Mouse (Mus musculus): ENCODE results near the gene Il11ra1. TPM values are rescaled to one million over a fixed set of nuclear protein-coding genes. Genes with fewer than 3 reads are reported as not detected.

Gene Il11ra1
- polyA plus RNA-seq, 1 experiment: 32.5 TPM

DNA sequence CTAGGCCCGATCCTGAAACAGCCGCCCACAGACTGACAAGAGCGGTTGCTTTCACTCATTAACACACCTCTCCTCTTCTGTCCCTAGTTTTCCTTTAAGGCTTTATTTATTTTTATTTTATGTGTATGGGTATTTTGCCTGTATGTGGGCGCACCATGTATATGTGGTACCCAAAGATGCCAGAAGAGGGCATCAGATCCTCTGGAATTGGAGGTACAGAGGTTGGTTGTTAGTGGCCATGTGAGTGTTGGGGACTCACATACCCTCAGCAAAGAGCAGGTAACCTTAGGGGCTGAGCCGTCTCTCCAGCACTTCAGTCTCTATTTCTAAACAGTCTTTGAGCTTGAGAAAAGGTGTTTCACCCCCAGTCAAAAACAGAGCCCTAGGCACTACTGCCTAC lies 15.8 kb downstream of the Il11ra1 start:
- peak; percentile 54; the same call in 1 of the 2 replicates for TF ChIP-seq CTCF (IDR thresholded peaks at IDR 0.05; ENCODE audit: borderline replicate concordance, extremely low read depth, insufficient read depth, insufficient read length)
- no peak for TF ChIP-seq POLR2A (IDR thresholded peaks at IDR 0.05; ENCODE audit: borderline replicate concordance, extremely low read depth, insufficient read depth, insufficient read length, poor library complexity, severe bottlenecking)
- peak; percentile 59 for DNase-seq (ENCODE audit: low read depth)

GRCm38 (mm10) chr4:41716834-41717233 lies 17.0 kb downstream of the Il11ra1 start:
- DNase-seq (ENCODE audit: low read depth): no peak
- TF ChIP-seq CTCF (IDR thresholded peaks at IDR 0.05; ENCODE audit: borderline replicate concordance, extremely low read depth, insufficient read depth, insufficient read length): no peak
- no peak for TF ChIP-seq POLR2A (IDR thresholded peaks at IDR 0.05; ENCODE audit: borderline replicate concordance, extremely low read depth, insufficient read depth, insufficient read length, poor library complexity, severe bottlenecking)

GRCm38 (mm10) chr4:41722918-41723351 lies 23.1 kb downstream of the Il11ra1 start, which contains the start of gene Dctn3:
TSS of gene Dctn3 (minus strand) at chr4:41723170.
- DNase-seq (ENCODE audit: low read depth): peak; percentile 99
- TF ChIP-seq CTCF (IDR thresholded peaks at IDR 0.05; ENCODE audit: borderline replicate concordance, extremely low read depth, insufficient read depth, insufficient read length): no peak
- TF ChIP-seq POLR2A (IDR thresholded peaks at IDR 0.05; ENCODE audit: borderline replicate concordance, extremely low read depth, insufficient read depth, insufficient read length, poor library complexity, severe bottlenecking): peak; percentile 62; the same call in 1 of the 2 replicates

DNA sequence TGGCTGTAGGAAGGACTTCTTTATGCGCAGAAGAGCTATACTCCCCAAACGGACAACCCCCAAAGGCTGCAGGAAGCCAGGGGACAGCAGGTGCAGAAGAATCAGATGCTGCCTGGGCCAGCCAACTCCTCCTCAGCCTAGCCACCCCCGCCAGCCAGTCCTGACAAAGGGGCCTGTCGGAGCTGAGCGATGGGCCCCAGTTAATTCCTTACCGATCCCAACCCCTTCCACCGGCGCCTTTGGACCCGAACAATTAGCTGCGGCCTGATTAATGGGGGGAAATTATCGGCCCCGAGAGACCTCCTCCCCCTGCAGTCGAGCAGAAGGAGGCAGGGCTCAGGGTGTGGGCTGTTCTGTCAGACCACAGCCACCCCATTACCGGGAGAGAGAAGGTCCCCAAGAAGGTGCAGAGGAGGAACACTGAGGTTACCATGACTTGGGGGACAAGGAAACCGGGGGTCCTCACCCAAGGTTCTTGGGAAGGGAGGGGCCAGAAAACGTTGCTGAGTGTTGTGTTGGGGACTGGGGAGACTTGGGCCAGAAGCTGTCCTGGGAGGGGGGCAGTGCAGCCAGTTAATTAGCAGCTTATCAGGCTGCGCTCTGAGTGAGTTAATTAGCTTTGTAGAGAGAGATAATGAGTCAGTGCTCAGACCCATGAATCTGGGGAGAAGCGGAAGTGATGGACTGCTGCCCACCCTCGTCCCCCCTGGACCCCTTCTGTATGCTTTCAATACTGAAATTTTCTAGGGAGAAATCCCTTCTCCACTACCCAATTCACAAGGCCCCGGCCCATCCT lies 27.2 kb downstream of the Il11ra1 start:
- TF ChIP-seq CTCF (IDR thresholded peaks at IDR 0.05; ENCODE audit: borderline replicate concordance, extremely low read depth, insufficient read depth, insufficient read length) (no peak), POLR2A (IDR thresholded peaks at IDR 0.05; ENCODE audit: borderline replicate concordance, extremely low read depth, insufficient read depth, insufficient read length, poor library complexity, severe bottlenecking) (no peak)

GRCm38 (mm10) chr4:41731052-41731765 lies 31.4 kb downstream of the Il11ra1 start, which contains the start of gene Arid3c:
TSS of gene Arid3c (minus strand) at chr4:41731142.
- TF ChIP-seq POLR2A (IDR thresholded peaks at IDR 0.05; ENCODE audit: borderline replicate concordance, extremely low read depth, insufficient read depth, insufficient read length, poor library complexity, severe bottlenecking): no peak
- no peak for TF ChIP-seq CTCF (IDR thresholded peaks at IDR 0.05; ENCODE audit: borderline replicate concordance, extremely low read depth, insufficient read depth, insufficient read length)
- peak; percentile 29 for DNase-seq (ENCODE audit: low read depth)

More for the DNA sequence above, 27.2 kb downstream of the Il11ra1 start:
- DNase-seq (ENCODE audit: low read depth): peak; percentile 85

GRCm38 (mm10) chr4:41737602-41738255 lies 37.9 kb downstream of the Il11ra1 start:
- TF ChIP-seq POLR2A (IDR thresholded peaks at IDR 0.05; ENCODE audit: borderline replicate concordance, extremely low read depth, insufficient read depth, insufficient read length, poor library complexity, severe bottlenecking): no peak
- peak; percentile 92 for TF ChIP-seq CTCF (IDR thresholded peaks at IDR 0.05; ENCODE audit: borderline replicate concordance, extremely low read depth, insufficient read depth, insufficient read length)
- peak; percentile 89 for DNase-seq (ENCODE audit: low read depth)

- no peak for TF ChIP-seq POLR2A (IDR thresholded peaks at IDR 0.05; ENCODE audit: borderline replicate concordance, extremely low read depth, insufficient read depth, insufficient read length, poor library complexity, severe bottlenecking)
Measured at GRCm38 (mm10) chr4:41738256-41738603, 38.4 kb downstream of the Il11ra1 start.

GRCm38 (mm10) chr4:41739260-41739659 lies 39.5 kb downstream of the Il11ra1 start:
- DNase-seq (ENCODE audit: low read depth): no peak
- TF ChIP-seq POLR2A (IDR thresholded peaks at IDR 0.05; ENCODE audit: borderline replicate concordance, extremely low read depth, insufficient read depth, insufficient read length, poor library complexity, severe bottlenecking) (no peak), CTCF (IDR thresholded peaks at IDR 0.05; ENCODE audit: borderline replicate concordance, extremely low read depth, insufficient read depth, insufficient read length) (no peak)

More at GRCm38 (mm10) chr4:41738256-41738603, 38.4 kb downstream of the Il11ra1 start:
- DNase-seq (ENCODE audit: low read depth): no peak

- no peak for DNase-seq (ENCODE audit: low read depth)
- no peak for TF ChIP-seq POLR2A (IDR thresholded peaks at IDR 0.05; ENCODE audit: borderline replicate concordance, extremely low read depth, insufficient read depth, insufficient read length, poor library complexity, severe bottlenecking)
- no peak for TF ChIP-seq CTCF (IDR thresholded peaks at IDR 0.05; ENCODE audit: borderline replicate concordance, extremely low read depth, insufficient read depth, insufficient read length)
Measured at GRCm38 (mm10) chr4:41740380-41741157, 40.8 kb downstream of the Il11ra1 start.

- no peak for TF ChIP-seq CTCF (IDR thresholded peaks at IDR 0.05; ENCODE audit: borderline replicate concordance, extremely low read depth, insufficient read depth, insufficient read length)
- peak; percentile 58; the same call in 1 of the 2 replicates for TF ChIP-seq POLR2A (IDR thresholded peaks at IDR 0.05; ENCODE audit: borderline replicate concordance, extremely low read depth, insufficient read depth, insufficient read length, poor library complexity, severe bottlenecking)
- peak; percentile 99 for DNase-seq (ENCODE audit: low read depth)
Measured at GRCm38 (mm10) chr4:41741158-41741560, 41.4 kb downstream of the Il11ra1 start.

All from brain, embryonic 14.5 days (tissue).